Mouse (Mus musculus): ENCODE measurements around the gene Olfr303. TPM values are rescaled to one million over a fixed set of nuclear protein-coding genes. Genes with fewer than 3 reads are reported as not detected.
"Not testable (repeated sequence)": the region's sequence is repeated elsewhere in the genome, so short reads cannot be mapped to it uniquely, and the experiment has no call there.

Olfr303 gene
- polyA plus RNA-seq (2012; rRNA removed) = not detected in 2 replicates

- TF ChIP-seq POLR2A (IDR thresholded peaks at IDR 0.05; ENCODE audit: borderline replicate concordance, extremely low read depth, insufficient read depth, insufficient read length, poor library complexity, severe bottlenecking) (no peak), CTCF (IDR thresholded peaks at IDR 0.05; ENCODE audit: borderline replicate concordance, extremely low read depth, insufficient read depth, insufficient read length) (no peak)
- peak; percentile 4 for DNase-seq (ENCODE audit: low read depth)
Observed at GRCm38 (mm10) chr7:86397689-86398088, at the start of gene Olfr303. Olfr303 (minus strand) TSS chr7:86397789.

GRCm38 (mm10) chr7:86403546-86403945, 6.0 kb upstream of the Olfr303 start, which contains the start of gene Olfr301:
Olfr301 (plus strand) TSS chr7:86403846.
- TF ChIP-seq CTCF (IDR thresholded peaks at IDR 0.05; ENCODE audit: borderline replicate concordance, extremely low read depth, insufficient read depth, insufficient read length) = no peak
- TF ChIP-seq POLR2A (IDR thresholded peaks at IDR 0.05; ENCODE audit: borderline replicate concordance, extremely low read depth, insufficient read depth, insufficient read length, poor library complexity, severe bottlenecking) = no peak
- DNase-seq (ENCODE audit: low read depth) = no peak

- no peak for DNase-seq (ENCODE audit: low read depth)
- TF ChIP-seq POLR2A (IDR thresholded peaks at IDR 0.05; ENCODE audit: borderline replicate concordance, extremely low read depth, insufficient read depth, insufficient read length, poor library complexity, severe bottlenecking) (no peak), CTCF (IDR thresholded peaks at IDR 0.05; ENCODE audit: borderline replicate concordance, extremely low read depth, insufficient read depth, insufficient read length) (no peak)
Observed at GRCm38 (mm10) chr7:86386558-86386957, 11.0 kb downstream of the Olfr303 start, which contains the start of gene Olfr304. Olfr304 (minus strand) TSS chr7:86386658.

- DNase-seq (ENCODE audit: low read depth) = no peak
- peak; percentile 6; the same call in 1 of the 2 replicates for TF ChIP-seq CTCF (IDR thresholded peaks at IDR 0.05; ENCODE audit: borderline replicate concordance, extremely low read depth, insufficient read depth, insufficient read length)
- TF ChIP-seq POLR2A (IDR thresholded peaks at IDR 0.05; ENCODE audit: borderline replicate concordance, extremely low read depth, insufficient read depth, insufficient read length, poor library complexity, severe bottlenecking) = no peak
Observed at GRCm38 (mm10) chr7:86385769-86386168, 11.8 kb downstream of the Olfr303 start.

GRCm38 (mm10) chr7:86366828-86367227, 30.8 kb downstream of the Olfr303 start, which contains the start of gene Olfr305:
Olfr305 (minus strand) TSS chr7:86366928.
- TF ChIP-seq CTCF (IDR thresholded peaks at IDR 0.05; ENCODE audit: borderline replicate concordance, extremely low read depth, insufficient read depth, insufficient read length) (no peak), POLR2A (IDR thresholded peaks at IDR 0.05; ENCODE audit: borderline replicate concordance, extremely low read depth, insufficient read depth, insufficient read length, poor library complexity, severe bottlenecking) (no peak)
- DNase-seq (ENCODE audit: low read depth) = no peak

- DNase-seq (ENCODE audit: low read depth) = not testable (repeated sequence)
Observed at GRCm38 (mm10) chr7:86346296-86346695, 51.3 kb downstream of the Olfr303 start.

- TF ChIP-seq CTCF (IDR thresholded peaks at IDR 0.05; ENCODE audit: borderline replicate concordance, extremely low read depth, insufficient read depth, insufficient read length) (no peak), POLR2A (IDR thresholded peaks at IDR 0.05; ENCODE audit: borderline replicate concordance, extremely low read depth, insufficient read depth, insufficient read length, poor library complexity, severe bottlenecking) (no peak)
- DNase-seq (ENCODE audit: low read depth) = no peak
Observed at GRCm38 (mm10) chr7:86344253-86344652, 53.3 kb downstream of the Olfr303 start.

GRCm38 (mm10) chr7:86342881-86343565, 54.6 kb downstream of the Olfr303 start:
- no peak for TF ChIP-seq POLR2A (IDR thresholded peaks at IDR 0.05; ENCODE audit: borderline replicate concordance, extremely low read depth, insufficient read depth, insufficient read length, poor library complexity, severe bottlenecking)
- no peak for TF ChIP-seq CTCF (IDR thresholded peaks at IDR 0.05; ENCODE audit: borderline replicate concordance, extremely low read depth, insufficient read depth, insufficient read length)
- DNase-seq (ENCODE audit: low read depth) = no peak

Other genes starting within 250 kb of the Olfr303 start
- gene Vmn2r75, start 226.0 kb downstream of the Olfr303 start, polyA plus RNA-seq (2012; rRNA removed) = not detected in 2 replicates
- not detected in 2 replicates for gene Vmn2r76, start 151.5 kb downstream of the Olfr303 start, polyA plus RNA-seq (2012; rRNA removed)
- not detected in 2 replicates for gene Olfr310, start 120.6 kb downstream of the Olfr303 start, polyA plus RNA-seq (2012; rRNA removed)
- gene Olfr309, start 84.1 kb downstream of the Olfr303 start, polyA plus RNA-seq (2012; rRNA removed) = not detected in 2 replicates
- not detected in 2 replicates for gene Olfr308, start 72.2 kb downstream of the Olfr303 start, polyA plus RNA-seq (2012; rRNA removed)
- not detected in 2 replicates for gene Olfr307, start 60.2 kb downstream of the Olfr303 start, polyA plus RNA-seq (2012; rRNA removed)
- not detected in 2 replicates for gene Olfr305, start 30.9 kb downstream of the Olfr303 start, polyA plus RNA-seq (2012; rRNA removed)
- not detected in 2 replicates for gene Olfr304, start 11.1 kb downstream of the Olfr303 start, polyA plus RNA-seq (2012; rRNA removed)
- not detected in 2 replicates for gene Olfr301, start 6.1 kb upstream of the Olfr303 start, polyA plus RNA-seq (2012; rRNA removed)
- not detected in 2 replicates for gene Olfr299, start 62.1 kb upstream of the Olfr303 start, polyA plus RNA-seq (2012; rRNA removed)
- not detected in 2 replicates for gene Olfr298, start 94.7 kb upstream of the Olfr303 start, polyA plus RNA-seq (2012; rRNA removed)
- not detected in 2 replicates for gene Olfr297, start 122.2 kb upstream of the Olfr303 start, polyA plus RNA-seq (2012; rRNA removed)
- gene Olfr295, start 186.1 kb upstream of the Olfr303 start, polyA plus RNA-seq (2012; rRNA removed) = not detected in 2 replicates
- not detected in 2 replicates for gene Olfr294, start 218.9 kb upstream of the Olfr303 start, polyA plus RNA-seq (2012; rRNA removed)

Data from brain, embryonic 14.5 days (tissue).